Mouse (Mus musculus) Patski (cell line): ENCODE measurements around the gene Slc37a1. TPM values are rescaled to one million over a fixed set of nuclear protein-coding genes. Genes with fewer than 3 reads are reported as not detected.

Experiments
- ATAC-seq: fragments of 100-300 bp; one replicate; pipeline ENCODE4 v1.8.0; 2021
- CTCF ChIA-PET: fragments of 350-600 bp; sonication (Branson Sonifier 250); formaldehyde crosslinking; loops from one replicate; lab custom pipeline; 2022; ENCODE audit warnings: inconsistent platforms; lab: Charles Lee
- POLR2A ChIA-PET: fragments of 350-600 bp; sonication (Branson Sonifier 250); formaldehyde crosslinking; loops from one replicate; lab custom pipeline; 2022; ENCODE audit warnings: antibody characterized with exemption, inconsistent platforms; lab: Charles Lee
- DNase-seq: peaks from one replicate; pipeline ENCODE4 v3.0.0-alpha.2; 2011; ENCODE audit warnings: low read depth, low spot score
- H3K27me3 ChIP-seq: fragments of 371-371 bp; one replicate; pipeline ENCODE4 v1.5.1; 2021
- CTCF ChIP-seq: fragments of 100-300 bp; IDR thresholded peaks from one replicate; pipeline ENCODE4 v1.5.1; 2021
- in situ Hi-C: fragments of 300-500 bp; cut with MboI; formaldehyde crosslinking; loops from 3 replicates; pipeline ENCODE4 v1.11.1; 2018; ENCODE audit warnings: low pct_unique_long_range_greater_than_20kb, mixed read lengths
- polyA plus RNA-seq: library from polyadenylated mRNA; unstranded; gene quantifications from one replicate; pipeline ENCODE4 v1.2.3, GENCODE M21; 2021

Slc37a1 gene
- polyA plus RNA-seq, 1 experiment from 2014 or later = 4.5 TPM

DNA sequence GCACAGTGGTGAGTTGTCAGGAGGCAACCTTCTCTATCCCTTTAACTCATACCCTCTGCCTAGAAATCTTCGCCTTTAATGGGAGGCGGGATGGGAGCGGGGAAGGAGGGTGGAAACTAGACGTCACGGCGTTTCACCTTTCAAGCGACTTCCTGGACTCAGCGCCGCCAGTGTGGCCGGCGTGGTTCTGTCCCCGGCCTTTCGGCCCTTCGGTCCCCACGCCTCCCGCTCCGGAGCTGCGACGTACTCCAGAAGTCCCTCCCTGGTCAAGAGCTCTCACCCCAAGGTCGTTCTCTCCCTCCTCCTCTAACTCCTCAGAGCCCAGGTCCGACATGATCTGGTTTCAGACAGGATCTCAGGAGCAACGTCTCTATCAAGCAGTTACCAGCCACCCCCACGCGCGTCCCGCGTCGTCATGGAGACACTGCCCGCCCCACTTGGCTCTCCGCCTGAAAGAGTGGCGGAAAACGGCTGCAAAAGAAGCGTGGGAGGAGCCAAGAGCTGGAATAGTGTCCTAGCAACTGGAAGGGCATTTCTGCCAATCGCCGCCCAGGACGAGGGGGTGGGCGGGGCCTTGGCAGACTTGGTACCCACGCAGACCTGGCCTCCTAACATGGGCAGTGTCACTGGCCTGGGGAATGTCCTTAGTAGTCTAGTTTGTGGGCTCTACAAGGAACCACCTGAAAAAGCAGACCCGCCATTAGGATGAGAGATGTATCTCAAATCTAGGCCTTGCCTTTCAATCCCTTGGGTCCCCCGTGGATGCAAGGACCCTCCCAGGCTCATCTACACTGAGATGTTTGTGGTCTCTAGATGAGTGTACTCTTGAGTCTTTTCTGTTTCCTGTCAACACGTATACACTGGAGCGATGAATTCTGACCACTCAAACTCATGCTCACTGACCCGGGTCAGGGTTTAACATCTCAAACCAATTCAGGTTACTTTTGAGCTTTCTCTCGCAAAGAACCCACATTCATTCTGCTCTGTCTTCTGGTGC lies 9.4 kb upstream of the Slc37a1 start, which contains the start of gene Rsph1:
TSS of gene Rsph1 (minus strand) at position 462 of the 997 bp plus-strand sequence.
- CTCF ChIA-PET = no interaction called here

DNA sequence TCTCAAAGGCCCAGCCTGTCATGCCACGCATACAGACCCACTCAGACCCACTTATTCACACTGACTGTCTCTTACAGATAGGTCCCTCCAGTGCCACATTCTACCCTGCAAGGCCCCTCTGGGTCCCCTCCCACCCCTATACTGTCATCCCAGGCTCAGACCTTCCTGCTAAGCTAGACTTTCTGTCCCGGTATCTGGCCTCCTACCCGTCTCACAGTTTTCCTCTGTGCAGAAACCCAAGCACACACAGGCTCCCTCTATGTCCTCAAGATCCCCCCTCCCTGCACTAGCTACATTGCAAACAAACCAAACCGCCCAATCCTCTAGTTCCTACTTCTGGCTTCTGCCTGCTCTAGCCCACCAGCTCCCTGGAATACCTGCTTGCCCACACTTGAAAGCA lies 8.7 kb upstream of the Slc37a1 start:
- no peaks in the 10 kb centered on the region for H3K27me3 ChIP-seq
- TF ChIP-seq CTCF = no peak
- ChIA-PET CTCF (no interaction called here), POLR2A (no interaction called here)
- ATAC-seq (no peak), DNase-seq (no peak)
- in situ Hi-C loops = no loop called here

More for the DNA sequence above, 9.4 kb upstream of the Slc37a1 start, which contains the start of gene Rsph1:
- peak; percentile 58 for ATAC-seq
- in situ Hi-C loops = no loop called here
- POLR2A ChIA-PET = no interaction called here
- TF ChIP-seq CTCF = no peak
- H3K27me3 ChIP-seq = no peaks in the 10 kb centered on the region
- peak; percentile 27 for DNase-seq

DNA sequence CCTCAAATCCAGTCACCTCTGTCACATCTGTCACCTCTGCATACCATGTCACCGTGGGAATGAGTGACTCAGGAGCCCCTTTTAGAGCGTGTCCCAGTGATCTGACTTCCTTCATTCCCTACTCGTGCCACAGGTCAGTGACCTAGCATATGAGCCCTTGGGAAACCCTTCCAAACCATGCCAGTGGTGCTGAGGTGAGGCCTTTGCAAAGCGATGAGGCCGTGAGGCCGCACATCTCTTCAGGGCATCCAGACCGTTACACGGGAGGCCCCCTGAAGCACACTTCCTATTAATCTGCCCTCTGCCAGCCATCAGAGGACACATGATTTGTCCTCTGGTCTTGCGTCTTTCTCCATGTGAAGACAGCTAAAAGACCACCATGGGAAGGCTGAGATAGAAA lies 7.1 kb upstream of the Slc37a1 start:
- no peak for ATAC-seq
- CTCF ChIA-PET = no interaction called here
- DNase-seq = no peak
- POLR2A ChIA-PET = no interaction called here
- in situ Hi-C loops = no loop called here
- no peaks in the 10 kb centered on the region for H3K27me3 ChIP-seq
- TF ChIP-seq CTCF = no peak

DNA sequence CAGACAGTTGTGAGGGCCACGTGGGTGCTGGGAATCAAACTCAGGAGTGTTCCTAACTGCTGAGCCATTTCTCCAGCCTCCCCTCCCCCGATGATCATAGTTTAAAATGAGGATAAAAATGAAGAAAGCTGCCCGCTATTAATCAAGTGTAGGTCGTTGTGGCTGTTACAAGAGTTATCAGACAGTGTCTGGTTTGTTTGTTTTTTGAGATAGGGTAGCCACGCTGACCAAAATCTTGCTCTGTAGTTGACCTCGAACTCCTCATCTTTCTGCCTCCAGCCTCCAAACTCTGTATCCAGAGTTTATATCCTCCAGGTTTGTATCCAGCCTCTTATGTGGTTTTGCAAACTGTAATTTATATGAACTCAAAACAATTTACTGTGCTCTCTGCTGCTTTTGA lies 6.3 kb upstream of the Slc37a1 start:
- CTCF ChIA-PET = no interaction called here
- in situ Hi-C loops = no loop called here
- DNase-seq (no peak), ATAC-seq (no peak)
- no peaks in the 10 kb centered on the region for H3K27me3 ChIP-seq
- POLR2A ChIA-PET = no interaction called here
- TF ChIP-seq CTCF = no peak

DNA sequence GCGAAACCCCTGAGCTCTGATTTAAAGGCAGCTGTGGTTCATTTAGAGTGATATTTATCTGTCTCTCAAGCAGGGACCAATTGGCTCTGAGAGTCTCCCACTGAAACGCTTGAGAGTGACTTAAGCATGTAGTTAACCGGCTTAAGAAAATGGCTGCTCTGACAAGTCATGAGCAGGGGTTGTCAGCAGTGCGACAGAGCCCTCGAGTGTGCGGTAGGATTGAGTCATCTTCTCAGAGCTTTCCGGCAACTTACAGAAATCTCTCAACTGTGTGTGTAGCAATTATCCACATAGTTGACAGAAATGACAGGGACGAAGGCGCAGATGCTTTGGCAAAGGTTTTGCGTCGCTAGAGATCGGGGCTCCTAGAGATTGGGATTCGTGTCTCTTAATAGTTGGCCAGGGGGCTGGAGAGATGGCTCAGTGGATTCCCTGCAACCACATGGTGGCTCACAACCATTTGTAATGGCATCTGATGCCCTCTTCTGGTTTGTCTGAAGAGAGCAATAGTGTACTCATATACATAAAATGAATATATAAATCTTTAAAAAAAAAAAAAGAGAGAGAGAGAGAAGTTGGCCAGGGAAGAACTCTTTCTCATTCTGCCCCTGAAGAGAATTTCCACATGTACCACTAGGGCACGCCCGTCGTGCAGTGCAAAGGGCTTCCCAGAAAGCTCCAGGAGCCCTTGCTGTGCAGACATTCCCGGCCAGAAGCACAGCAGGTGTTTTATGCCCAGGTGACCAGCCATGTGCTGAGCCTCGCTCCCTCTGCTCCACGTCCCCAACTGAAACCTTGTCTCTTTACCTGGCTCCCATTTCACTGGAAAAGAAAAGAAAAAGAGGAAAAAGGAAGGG lies 4.5 kb upstream of the Slc37a1 start:
- POLR2A ChIA-PET = no interaction called here
- CTCF ChIA-PET = interaction anchor here (1.0 kb wide), 1 partner anchor 8 kb away, joined by 3 read pairs; no protein-coding TSS in a partner anchor
- TF ChIP-seq CTCF = no peak
- H3K27me3 ChIP-seq = no peaks in the 10 kb centered on the region
- in situ Hi-C loops = no loop called here
- ATAC-seq (no peak), DNase-seq (no peak)

DNA sequence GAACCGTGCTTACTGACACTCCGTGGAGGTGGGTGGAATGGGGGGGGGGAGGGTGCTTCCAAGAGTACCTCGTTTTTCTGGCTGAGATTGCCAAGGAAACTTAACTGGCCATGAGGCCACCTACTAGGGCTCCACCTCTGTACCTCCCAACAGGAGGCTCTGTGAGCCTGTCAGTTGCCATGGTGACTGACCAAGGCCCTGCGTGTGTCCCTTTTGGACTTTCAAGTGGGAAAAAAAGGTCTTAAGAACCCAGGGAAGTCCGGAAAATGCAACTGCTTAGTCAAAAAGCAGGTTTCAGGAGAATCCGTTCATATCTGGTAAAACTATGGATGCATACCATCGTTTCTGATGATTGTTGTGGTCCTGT lies 3.9 kb upstream of the Slc37a1 start:
- in situ Hi-C loops = no loop called here
- CTCF ChIA-PET = no interaction called here
- no peaks in the 10 kb centered on the region for H3K27me3 ChIP-seq
- POLR2A ChIA-PET = no interaction called here
- DNase-seq (no peak), ATAC-seq (no peak)
- TF ChIP-seq CTCF = no peak

DNA sequence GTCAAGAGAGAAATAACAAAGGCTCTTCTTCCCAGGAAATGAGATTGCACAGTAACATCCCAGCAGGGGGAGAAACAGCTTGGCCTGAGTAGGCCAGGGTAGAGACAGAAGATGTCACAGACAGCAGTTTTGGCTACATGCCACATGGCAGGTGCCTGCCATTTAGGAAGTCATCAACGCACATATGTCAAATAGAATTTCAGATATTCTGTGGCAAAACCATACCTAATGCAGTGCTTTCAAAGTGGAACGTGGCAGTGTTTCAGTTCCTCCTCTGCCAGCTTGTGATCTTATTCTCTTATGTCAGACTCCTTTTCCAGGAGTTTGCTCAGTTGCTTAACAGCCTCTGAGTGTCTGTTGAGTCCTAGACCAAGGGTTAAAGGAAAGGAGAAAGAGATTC lies 725 bp upstream of the Slc37a1 start:
- H3K27me3 ChIP-seq = no peaks in the 10 kb centered on the region
- DNase-seq (no peak), ATAC-seq (no peak)
- POLR2A ChIA-PET = no interaction called here
- TF ChIP-seq CTCF = no peak
- in situ Hi-C loops = no loop called here
- CTCF ChIA-PET = no interaction called here

DNA sequence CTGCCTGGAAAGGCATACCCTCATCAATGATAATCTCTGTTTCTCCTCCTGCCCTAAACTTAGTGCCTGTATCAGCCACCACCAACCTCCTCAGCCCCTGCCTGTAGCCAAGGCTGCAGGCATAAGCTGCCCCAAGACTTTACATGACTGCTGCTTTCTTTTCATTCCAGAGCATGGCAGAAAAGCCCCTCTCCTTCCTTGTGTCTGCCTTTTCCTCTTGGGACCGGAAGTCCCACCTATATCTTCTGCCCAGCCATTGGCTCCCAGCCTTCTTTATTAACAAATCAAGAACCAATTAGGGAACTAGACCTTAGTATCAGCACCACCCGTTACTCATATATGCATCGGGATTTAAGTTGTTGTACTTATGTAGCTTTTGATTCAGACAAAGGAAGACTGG lies 624 bp downstream of the Slc37a1 start:
- POLR2A ChIA-PET = no interaction called here
- no peak for TF ChIP-seq CTCF
- in situ Hi-C loops = no loop called here
- ATAC-seq = no peak
- CTCF ChIA-PET = no interaction called here
- no peaks in the 10 kb centered on the region for H3K27me3 ChIP-seq
- DNase-seq = no peak

DNA sequence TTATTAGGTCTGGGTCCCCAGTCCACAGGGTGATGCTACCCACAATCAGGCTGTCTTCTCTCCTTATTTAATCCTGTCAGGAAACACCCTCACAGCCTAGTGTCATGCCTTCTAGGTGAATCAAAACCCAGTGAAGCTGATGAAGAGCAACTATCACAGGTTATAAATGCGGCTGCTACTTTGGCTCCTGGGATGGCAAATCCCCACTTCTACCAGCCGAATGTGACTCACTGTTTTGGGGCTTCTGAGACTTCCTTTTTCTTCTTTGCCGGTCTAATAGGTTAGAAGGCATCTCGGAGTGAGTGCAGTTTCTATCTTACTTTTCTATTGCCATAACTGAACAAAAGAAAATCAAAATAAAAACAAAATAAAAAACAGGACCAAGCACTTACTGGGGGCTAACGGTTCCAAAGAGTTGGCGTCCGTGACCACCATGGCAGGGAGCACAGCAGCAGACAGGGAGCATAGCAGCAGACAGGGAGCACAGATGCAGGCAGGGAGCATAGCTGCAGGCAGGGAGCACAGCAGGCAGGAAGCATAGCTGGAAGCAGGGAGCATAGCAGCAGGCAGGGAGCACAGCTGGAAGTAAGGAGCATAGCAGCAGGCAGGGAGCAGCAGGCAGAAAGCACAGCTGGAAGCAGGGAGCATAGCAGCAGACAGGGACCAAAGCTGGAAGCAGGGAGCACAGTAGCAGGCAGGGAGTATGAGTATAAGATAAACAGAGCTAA lies 2.6 kb downstream of the Slc37a1 start:
- ChIA-PET POLR2A (no interaction called here), CTCF (interaction anchor here (0.8 to 1.6 kb wide), 4 partner anchors 8 to 46 kb away, joined by 3 to 4 read pairs (median 4); no protein-coding TSS in a partner anchor)
- TF ChIP-seq CTCF = no peak

DNA sequence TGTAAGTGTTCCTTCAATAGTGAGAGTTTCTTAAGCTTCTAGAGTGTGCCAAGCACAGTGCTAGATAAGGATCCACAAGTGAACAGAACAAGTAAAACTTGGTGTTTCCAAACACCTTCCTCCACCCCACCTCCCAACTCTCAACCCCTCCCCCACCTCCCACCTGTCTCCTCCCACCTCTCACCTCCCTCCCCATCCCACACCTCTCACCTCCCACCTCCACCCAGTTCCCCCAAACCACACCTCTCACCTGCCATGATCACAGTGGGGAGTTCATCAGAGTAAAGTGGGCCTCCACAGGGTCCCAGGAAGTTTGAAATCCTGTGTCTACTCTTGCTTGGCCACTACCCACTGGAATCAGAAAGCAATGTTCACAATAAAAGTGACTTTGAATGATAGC lies 3.7 kb downstream of the Slc37a1 start:
- TF ChIP-seq CTCF = no peak
- no peak for ATAC-seq
- in situ Hi-C loops = no loop called here
- no peaks in the 10 kb centered on the region for H3K27me3 ChIP-seq
- ChIA-PET POLR2A (no interaction called here), CTCF (interaction anchor here (1.4 kb wide), 1 partner anchor 9 kb away, joined by 3 read pairs; no protein-coding TSS in a partner anchor)
- DNase-seq = no peak

More for the DNA sequence above, 2.6 kb downstream of the Slc37a1 start:
- DNase-seq (no peak), ATAC-seq (peak; percentile 51)
- in situ Hi-C loops = no loop called here
- H3K27me3 ChIP-seq = no peaks in the 10 kb centered on the region
